Mouse (Mus musculus) R1 (cell line): ENCODE data around the gene Polr3b.

ENCODE experiments used
- DNase-seq: peaks from one replicate; pipeline ENCODE4 v3.0.0-alpha.2; 2018; ENCODE audit warnings: low read depth, low spot score

The Polr3b gene

DNA sequence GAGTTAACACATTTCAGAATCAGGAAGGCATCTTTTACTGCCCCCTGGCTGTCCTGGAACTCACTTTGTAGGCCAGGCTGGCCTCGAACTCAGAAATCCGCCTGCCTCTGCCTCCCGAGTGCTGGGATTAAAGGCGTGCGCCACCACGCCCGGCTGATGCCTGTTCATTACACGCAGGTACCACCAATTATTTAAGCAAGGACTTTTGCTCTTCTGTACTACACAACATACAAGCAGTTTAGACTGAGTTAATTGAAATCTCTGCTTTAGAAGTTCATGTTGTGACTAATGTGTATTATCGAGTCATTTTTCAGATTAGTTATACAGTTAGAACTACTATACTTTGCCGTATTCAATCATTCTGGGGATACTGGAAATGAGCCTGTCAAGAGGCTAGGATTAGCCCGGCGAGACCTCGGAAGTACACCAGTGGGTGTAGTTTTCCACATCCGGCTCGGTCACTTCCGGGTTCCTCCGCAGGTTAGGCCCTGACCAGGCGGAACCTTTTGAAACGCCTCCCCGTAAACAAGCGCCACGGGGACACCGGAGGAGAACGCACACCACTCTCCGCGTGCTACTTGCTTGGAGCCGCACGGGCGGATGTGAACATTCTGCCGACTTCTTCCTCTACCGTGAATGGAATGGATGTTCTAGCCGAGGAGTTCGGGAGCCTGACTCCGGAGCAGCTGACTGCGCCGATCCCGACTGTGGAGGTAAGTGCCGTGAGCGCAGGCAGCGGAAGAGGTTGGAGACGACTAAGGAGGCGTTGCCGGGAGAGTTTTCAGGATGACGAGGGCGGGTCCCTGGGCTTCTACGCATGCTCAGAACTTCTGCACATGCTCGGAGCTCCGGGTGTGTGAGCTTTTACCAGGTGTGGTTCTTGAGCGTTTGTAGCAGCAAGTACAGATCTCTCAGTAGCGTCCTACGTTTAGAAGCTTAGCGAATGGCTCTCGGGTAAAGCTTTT lies at the start of gene Polr3b:
Polr3b (plus strand) TSS at position 467 of the 965 bp plus-strand sequence.
- peak; percentile 98 for DNase-seq

DNA sequence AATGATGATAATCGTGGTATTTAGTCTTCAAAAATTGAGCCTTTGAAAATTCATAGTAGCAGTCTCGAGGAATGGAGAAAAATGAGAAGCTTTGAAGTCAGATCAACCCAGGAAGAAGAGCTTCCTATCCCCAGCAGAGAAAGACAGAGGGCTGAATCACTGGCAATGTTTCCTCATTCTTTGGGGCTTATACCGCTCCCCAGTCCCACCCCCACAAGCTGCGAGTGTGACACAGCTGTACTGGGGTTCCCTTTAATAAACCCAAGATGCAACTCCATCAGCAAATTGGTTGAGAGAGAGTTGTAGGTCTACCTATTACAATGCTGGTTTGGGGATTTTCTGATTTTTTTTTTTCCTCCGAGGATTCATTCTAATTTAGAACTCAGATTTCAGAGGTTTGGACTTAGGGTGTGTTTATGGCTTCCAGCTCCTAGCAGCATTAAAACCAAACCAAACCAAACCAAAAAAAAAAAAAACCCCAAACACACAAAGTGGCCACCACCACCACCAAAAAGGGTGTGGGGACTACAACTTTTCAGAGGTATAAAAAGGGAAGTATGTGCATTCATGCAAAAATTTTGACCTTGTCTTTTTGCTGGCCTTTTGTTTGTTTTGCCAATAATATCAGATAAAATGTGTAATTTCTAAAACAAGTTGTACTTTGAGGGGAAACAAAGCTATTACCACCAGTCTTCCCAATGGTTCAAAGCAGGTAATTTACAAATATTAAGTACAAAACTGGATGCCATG lies 48.2 kb upstream of the Polr3b start:
- DNase-seq = no peak

DNA sequence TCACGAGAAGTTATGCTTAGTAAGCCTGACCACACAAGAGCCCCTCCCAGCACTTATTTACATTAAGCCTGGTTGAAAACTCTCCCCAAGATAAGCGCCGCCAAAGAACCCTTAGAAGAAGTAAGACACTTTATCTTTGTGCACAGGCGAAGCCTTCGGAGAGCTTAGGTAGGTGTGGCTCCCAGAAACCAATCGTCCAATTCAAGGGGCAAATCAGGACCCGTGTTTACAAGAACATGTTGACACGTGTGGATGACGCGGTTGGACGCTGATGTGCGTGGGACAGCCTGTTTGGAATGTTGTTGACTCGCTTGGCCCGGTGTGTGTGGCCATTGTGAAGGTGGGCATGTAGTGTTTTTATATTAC lies 46.1 kb upstream of the Polr3b start:
- DNase-seq = peak; percentile 94

DNA sequence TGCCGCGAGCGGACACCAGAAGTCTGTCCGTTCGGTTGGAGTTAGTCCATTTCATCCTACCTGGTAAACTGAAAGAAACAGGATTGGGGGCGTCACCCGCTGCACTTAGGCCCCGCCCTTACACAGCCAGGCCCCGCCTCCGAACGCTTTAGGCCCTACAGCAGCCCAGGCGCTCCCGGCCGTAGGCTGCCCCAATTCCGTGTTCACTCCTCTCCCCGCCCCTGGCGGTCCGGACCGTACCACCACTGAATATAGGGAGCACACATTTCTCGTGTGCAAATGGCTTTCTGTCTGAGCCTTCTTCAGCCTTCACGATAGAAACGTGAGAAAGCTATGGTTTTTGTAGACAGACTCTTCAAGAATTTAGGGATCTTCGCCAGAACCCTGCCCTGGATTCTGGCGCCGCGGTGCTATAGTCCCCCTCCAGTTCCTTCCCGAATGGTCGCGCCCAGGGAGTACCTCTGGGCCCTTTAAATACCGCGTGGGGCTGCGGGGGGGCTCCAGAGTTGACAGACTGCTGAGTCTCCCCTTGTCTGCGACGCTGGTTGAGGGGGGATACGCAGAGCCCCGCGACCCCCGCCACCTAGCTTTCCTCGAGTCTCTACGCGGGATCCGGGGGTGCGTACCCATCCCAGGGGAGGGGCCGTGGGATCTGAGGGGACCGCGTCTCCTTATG lies 45.6 kb upstream of the Polr3b start, which contains the start of gene Tcp11l2:
Tcp11l2 (plus strand) TSS at position 232 of the 676 bp plus-strand sequence.
- peak; percentile 97 for DNase-seq

DNA sequence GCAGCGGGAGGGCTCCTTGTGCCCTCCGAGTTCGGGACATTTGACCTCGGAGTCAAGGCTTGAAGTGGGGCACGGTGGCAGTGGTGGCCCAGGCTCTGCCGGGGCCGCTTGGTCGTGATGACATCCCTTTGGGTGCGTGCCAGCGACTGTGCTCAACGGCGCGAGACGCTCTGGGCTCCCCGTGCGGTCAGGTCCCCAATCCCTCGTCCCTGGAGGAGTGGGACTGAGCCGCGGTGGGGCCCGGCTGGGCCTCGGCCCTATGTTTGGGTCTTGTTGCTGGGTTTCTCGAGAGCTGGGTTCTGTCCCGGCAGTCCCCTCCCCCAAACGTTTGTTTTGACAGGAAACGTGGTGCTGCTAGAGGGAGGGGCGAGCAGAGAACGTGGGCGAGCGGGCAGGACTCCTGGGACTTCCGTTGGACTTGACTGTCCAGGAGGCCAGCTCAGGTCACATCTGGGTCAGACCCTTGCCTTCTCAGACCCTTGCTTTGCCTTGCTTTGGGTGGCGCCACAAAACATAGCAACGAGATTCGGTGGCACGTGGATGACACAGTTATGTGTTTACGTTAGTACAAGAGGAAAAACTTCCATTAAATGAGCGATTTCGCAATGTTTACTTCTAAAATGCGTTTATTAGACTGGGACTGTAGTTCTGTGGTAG lies 44.9 kb upstream of the Polr3b start:
- peak; percentile 71 for DNase-seq

DNA sequence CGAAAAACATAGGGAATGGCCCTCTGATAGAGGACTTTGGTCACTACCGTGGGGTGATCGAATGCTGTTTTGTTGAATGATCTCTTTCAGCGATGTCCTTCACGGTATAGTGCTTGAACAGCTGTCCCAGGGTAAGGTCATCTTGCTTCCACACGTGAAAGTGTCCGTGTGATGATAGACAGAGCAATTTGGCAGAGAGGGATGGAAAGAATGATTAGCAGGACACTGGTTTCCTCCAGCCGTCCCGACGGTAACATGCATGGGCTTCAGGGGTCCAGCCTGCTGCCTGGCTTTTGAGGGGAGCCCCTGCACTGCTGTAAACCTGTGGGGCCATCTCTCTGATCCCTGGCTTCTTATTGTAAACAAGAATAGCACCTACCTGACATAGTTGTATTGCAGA lies 43.4 kb upstream of the Polr3b start:
- no peak for DNase-seq

DNA sequence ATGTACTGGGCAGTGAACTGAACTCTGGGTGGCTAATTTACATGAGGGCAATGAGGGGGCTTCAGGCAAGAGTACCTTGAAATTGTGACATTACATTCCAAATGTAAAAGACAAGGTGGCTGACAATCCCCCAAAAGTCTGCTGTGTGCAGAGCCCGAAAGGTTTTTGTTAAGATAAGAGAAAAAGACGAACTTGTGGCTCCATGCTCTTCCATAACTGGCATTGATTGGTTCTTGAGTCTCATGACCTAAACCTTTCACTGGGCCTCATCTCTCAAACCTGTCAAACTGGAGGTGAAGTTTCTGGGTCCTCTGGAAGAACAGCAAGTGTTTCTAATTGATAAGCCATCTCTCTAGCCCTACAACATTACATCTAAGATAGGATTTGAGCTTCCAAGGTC lies 42.6 kb upstream of the Polr3b start:
- DNase-seq = no peak

DNA sequence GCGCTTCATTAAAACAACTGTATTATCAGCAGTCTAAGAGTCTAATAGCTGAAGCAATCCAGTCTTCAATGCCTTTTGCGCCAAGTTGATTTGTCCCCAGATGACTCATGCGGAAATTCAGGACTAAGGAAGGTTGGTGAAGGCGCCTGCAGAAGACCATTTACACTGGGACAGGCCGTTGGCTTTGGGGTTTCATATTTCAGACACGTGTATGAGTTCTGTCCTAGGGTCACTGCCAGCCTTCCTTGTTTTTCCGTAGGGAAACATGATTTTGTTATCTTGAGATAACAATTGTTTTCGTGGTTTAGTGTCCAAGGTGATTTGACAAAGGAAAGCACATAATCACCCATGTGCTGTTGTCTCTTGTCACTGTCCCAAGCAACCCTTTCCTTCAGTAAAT lies 40.9 kb upstream of the Polr3b start:
- no peak for DNase-seq

DNA sequence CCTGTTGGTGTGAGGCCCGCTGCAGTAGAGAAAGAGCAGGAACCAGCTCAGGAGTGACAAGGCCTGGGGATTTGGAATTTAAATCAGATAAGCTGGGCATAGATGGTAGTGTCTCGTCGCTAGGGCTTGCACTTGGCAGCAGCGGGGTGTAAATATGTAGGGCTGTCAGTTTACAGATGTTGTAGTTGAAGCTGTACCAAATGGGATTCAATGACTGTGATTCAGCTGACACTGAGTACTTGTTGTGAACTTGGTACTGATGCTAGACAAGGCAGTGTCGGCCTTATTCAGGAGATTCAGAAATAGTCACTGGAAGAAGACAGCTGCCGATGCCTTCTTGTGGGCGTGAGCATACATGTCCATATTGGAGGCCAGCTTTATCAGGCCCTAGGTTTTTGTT lies 39.9 kb upstream of the Polr3b start:
- no peak for DNase-seq

DNA sequence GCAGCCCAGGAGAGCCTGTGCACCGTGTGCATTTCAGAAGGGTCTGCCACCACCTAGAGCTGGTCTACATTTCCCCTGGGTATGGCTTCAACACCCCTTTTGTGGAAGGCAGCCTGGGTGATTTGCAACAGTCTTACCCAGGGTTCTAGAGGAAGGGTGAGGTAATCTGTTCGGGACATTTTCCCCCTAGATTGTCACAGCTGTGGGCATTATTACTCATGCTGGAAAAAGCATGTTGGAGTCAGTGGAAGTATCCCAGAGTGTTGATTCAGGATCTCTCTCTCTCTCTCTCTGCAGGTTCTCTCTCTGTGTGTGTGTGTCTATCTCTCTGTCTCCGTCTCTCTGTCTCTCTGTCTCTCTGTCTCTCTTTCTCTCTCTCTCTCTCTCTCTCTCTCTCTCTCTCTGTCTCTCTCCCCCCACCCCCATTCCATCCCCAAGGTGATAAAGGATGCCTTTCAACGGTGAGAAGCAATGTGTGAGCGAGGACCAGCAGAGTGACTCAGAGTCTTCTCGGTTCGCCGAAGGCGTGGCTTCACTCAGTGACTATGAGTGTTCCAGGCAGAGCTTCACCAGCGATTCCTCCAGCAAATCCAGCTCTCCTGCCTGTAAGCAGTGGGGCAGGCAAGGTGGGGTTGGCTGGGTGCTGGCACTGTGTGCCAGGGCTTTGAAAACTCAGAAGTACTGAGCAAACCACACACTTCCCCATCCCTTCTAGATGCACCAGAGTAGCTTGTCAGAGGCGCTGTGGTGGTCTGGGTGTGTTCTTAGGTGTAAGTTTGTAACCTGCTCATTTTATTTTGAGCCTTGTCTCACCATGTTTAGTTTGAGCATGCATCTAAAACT lies 37.4 kb upstream of the Polr3b start:
- no peak for DNase-seq

DNA sequence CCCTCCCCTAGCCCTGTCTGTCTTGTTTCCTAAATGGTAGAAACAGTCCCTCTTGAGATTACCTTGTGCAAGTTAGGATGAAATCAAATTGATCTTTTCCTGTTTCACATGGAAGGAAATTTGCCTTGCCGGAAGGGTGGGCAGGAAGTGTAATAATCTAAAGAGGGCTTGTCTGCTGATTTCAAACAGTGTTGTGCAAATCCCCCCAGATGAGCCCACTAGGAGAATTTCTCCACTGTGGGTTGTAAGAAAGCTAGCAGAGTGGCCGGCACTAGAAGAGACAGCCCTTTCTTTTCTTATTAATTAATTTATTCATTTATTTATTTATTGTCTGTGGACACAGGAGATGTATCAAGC lies 36.8 kb upstream of the Polr3b start:
- DNase-seq = no peak

DNA sequence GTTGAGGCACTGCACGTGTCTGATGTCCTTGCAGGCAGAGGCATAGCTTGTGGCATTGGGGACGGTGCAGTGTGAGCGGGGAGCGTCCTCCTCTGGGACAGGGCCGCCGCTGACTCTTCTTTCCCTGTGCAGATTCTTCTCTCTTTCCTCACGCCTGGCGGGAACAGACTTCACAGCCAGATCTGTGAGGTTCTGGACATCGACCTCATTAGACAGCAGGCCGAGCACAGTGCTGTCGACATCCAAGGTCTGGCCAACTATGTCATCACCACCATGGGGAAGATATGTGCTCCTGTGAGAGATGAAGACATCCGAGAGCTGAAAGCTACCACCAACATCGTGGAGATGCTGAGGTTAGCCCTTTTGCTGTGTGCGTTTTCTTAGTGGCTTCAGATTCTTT lies 31.1 kb upstream of the Polr3b start:
- DNase-seq = no peak

DNA sequence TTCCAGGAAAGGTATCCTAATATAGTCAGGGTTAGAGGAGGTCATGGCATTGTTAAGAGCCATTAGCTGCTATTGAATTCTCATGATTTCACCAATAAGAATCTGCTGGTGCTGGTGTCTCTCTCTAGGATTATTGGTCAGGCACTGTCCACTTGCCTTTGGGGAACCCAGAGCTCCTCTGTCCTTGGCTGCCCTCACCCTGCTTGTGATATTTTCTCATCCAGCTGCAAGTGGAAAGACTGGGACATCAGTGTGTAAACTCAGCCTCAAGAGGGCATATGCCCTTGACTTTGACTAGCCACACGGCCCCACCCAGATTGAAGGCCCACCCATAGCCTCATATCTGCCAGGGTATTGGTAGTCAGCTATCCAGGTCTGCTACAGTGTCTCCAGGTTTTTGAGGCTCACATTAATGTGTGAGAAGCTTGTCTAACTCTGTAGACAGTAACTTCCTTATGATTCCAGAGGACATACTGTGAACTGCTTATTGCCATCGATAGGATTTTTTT lies 30.4 kb upstream of the Polr3b start:
- peak; percentile 11 for DNase-seq

DNA sequence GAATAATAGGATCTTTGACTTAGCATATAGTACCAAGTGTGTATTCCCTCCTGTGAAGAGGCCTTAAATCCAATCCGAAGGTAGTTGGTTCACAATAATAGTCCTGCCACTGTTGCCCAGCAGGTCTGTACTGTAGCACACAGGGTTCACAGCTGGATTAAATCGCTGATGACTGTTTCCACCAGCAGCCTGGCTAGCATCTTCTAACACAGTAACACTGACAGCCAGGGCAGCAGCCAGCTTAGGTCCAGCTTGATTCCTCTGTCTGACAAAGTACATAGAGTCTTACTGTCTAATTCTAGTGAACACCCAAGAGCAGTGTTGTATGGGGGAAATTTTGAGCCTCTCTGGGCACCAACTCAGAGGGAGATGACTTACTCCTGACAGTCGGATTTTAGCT lies 29.3 kb upstream of the Polr3b start:
- DNase-seq = peak; percentile 20

DNA sequence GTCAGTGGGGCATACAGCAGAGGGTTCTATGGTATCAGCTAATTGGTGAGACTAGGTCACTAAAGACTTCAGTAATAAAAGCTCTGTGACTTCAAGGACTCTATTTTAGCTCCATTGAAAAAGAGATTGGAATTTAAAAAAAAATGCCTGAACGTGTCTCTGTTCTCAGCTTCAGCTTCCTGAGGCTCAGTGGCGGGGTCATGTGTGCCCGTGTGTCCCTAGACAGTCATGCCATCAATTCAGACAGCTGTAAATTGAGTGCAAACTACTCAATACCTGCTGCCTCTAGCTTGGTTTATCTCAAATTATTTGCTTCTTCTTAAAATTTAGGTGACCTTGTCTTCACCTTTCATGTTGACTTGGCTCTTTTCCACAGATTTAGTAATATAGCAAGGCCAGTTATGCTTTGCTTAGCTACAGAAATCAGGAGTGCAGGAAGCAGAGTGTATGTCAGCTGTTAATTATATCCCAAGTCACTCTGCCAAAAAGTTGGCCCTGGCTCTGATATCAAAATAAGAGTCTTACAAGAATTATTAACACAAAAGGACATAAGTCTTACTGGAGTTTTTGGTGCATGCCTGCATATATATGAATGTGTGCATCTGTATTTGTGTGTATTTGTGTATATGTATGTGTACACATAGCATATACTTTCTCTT lies 24.8 kb upstream of the Polr3b start:
- DNase-seq = no peak

DNA sequence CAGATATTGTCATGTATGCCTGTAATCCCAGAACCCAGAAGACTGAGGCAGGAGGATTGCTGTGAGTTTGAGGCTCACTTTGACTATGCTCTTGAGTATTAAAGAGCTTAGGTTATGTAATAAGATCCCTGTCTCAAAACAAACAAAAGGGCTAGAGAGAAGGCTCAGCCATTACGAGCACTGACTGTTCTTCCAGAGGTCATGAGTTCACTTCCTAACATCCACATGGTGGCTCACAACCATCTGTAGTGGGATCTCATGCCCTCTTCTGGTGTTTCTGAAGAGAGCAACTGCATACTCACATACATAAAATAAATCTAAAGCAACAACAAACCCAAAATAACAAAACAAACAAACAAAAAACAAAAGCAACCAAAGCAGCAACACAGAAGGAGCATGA lies 23.9 kb upstream of the Polr3b start:
- DNase-seq = peak; percentile 11

DNA sequence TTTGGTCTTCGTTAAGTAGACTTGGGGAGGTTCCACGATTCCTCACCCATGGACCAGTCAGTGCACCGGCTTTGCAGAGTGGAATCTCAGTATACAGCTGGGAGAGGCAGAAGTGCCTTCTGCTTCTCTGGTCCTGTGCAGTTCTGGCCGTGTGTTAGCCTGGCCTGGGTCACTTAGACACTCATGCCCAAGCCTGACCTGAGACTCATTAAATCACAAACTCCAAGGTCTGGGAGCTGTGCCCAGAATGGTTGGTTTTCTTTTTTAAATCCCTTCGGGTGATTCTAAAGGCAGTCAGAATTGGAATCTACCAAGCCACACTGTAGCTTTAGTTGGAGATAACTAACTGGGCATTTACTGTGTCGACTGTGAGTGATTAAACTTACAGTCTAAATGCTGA lies 22.0 kb upstream of the Polr3b start:
- DNase-seq = no peak

DNA sequence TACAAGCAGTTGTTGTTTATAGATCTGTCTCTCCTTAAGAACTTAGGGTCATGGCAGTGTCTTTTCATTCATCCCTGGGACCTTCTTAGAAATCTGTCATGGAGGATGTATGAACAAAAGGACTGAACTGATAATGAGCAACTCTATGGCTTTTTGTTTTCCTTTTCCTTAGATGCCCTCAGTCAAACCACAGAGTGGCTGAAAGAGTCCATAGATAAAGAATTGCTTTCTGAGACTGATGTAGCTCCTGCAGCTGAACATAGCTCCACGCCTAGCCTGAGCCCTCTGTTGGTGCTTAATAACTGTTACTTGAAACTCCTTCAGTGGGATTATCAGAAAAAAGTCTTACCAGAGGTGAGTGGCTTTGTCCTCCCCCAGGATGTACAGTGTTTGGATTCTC lies 17.8 kb upstream of the Polr3b start:
- no peak for DNase-seq

DNA sequence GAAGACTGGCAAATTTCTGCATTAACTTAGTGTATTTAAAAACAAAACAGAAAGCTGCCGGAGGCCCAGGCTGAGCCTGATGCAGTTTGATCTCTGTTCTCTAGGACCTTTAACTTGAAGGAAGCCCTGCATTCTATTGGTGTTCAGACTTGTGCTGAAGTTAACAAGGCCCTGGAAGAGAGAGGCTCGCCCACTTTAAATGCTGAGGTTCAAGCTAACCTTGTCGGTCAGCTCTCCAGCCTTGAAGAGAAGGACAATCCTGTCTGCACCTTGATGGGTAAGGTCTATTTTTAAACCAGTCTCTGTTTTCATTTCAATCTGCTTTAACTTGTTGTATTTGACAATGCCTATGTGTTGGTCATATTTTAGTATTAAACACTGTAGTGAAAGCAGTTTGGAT lies 13.7 kb upstream of the Polr3b start:
- DNase-seq = no peak

DNA sequence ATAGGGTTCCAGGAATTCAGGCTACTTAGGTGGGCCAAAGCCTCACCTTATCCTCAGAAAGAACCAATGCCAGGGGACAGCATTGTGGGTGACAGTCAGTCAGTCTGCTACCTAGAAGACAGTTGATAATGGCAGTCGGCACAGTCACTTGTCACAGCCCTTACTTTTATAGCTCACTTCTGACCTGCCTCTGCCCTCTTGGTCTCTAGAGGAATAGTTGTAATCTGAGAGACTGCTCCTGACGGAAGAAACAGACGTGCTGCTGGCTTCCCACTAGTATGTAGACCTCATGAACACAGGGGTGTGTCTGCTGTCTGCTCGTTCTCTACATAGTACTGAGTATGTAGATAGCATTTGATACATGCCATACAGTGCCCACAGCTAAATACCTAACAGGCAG lies 11.8 kb upstream of the Polr3b start:
- no peak for DNase-seq
